Mouse (Mus musculus) right cerebral cortex, postnatal 14 days (tissue): Measurements from ENCODE around the gene Agbl4.

ENCODE experiments used
- DNase-seq: peaks from one replicate; pipeline ENCODE4 v3.0.0; 2022

Gene Agbl4

GRCm38 (mm10) chr4:111682793-111683192, 1285.3 kb downstream of the Agbl4 start:
- DNase-seq: no peak

GRCm38 (mm10) chr4:111683843-111684242, 1286.4 kb downstream of the Agbl4 start:
- DNase-seq: no peak

DNA sequence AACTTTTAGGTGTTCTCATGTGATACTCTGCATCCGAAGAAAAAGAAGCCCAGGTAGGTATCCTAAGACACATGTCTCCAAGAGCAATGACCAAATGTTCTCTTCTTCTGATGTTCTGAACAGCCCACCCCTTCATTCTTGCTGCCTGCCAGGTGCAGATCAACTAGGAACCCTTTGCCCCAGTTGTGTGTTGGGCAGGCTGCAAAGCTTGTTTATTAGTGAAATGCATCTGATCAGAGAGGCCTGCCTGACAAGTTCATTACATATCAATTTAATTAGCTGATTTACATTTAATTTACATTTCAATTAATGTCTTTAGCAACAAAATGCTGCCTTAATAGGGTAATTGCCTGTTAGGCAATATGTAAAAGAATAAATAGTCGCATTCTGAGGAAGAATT, 1288.5 kb downstream of the Agbl4 start:
- no peak for DNase-seq

GRCm38 (mm10) chr4:111686951-111687350, 1289.5 kb downstream of the Agbl4 start:
- DNase-seq: peak; percentile 56

DNA sequence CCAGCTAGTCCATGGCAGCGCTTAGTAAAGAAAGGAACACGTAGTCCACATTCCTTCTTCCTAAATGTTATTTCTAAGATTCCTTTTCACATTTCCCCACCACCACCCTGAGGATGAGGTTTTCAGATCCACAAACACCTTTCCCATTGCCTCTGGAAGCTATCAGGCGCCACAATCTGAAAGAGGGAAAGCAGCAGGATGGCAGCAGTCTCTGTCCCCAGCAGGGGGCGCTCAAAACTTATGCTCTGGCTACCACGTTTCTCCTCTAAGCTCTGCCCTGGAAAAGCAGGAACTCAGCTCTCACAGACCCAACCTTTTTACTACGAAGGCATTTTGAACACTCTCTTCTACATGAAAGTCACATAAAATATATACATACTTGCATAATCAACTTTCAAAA, 1290.2 kb downstream of the Agbl4 start:
- peak; percentile 87 for DNase-seq

DNA sequence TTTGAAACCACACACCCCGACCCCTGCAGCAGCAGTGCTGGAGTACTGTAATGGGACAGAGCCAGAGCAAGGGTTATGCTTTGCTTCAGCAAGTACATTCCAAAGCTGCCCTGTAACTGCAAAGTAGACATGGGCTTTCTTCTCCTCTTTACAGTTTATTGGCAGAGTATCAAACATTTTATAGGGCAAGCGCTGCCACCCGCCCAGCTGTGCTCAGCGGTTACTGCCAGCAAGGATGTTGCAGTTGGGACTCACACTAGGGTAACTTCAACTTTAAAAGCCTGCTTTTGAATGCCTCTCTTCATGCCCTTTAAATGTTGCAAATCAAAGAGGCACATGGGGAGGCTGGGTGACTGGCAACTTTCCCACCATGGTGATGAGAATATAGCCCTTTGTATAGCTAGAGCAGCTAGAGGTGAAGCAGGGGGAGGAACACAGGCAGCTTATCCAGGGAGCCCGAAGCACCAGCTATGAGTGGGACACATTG, 1293.6 kb downstream of the Agbl4 start:
- DNase-seq: no peak

- no peak for DNase-seq
Observed at GRCm38 (mm10) chr4:111701381-111701780, 1303.9 kb downstream of the Agbl4 start.

- DNase-seq: no peak
Observed at GRCm38 (mm10) chr4:111704126-111704525, 1306.7 kb downstream of the Agbl4 start.

DNA sequence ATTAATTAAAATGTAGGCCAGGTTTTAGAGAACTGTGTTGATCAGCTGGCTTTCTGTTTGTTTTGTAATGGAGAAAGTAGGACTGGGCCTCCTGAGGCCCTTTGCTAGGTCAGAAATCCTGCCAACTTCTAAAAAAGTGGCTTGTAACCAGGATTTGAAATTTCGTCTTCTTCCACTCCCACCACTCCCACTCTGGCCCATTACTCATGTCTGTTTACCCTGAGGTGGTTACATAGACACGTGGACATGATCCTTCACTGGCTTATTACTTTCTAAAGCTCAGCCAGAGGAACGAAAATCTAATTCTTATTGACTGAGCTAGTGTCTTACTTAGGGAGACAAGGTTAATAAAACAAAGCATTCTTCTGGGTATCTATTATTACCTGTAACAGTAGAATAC, 1307.5 kb downstream of the Agbl4 start:
- no peak for DNase-seq
